8 mouse cellular contexts compared by ENCODE assay signal in the genomic region with DNA sequence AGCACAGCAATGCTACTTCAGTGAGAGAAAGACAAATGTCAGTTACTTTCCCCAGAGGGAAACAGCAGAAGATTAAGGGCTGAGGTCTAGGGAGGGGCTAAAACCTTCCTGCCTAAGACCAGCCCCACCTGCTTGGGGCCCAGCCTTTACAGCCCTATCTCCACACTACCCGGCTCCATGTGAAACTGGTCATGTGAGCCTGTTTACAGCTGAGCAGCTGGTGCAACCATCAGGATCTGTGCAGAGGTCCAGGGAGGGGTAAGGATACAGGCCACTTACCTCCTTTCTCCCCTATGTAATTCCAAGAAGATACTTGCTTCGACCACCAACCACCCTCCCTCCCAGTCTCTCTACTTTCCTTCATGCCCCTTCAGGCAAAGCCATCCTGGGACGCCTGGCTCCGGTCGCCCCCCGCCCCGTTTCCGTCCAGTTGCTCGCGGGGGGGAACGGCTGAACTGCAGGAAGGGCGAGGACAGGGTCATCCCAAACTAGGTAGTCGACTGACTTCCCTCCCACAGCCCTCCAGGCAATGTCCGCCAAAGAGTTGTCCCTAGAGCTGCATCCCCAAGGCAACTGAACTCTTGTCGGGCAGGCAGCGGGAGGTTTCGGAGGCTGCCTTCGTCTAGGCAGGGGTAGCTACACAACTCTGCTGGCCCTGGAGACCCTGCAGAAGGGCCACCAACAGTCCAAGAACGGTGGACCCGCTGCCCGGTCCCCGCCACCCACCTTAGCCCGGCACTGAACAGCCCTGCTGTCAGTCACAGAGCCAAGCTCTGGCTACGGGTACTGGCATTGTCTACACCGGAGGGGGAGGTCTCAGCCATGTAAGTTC. TPM values are rescaled to one million over a fixed set of nuclear protein-coding genes. Genes with fewer than 3 reads are reported as not detected.
DNase-seq lines count a peak whose midpoint lies in the region; ATAC-seq and TF ChIP-seq lines count a peak whose summit lies in the region.

No protein-coding gene starts in this region.

- H3K9ac ChIP-seq in forebrain, embryonic 15.5 days (replicated peaks): peak overlapping the region; percentile 76
- H3K9ac ChIP-seq in hindbrain, embryonic 11.5 days (ENCODE audit: low read depth, low read length): peak overlapping the region; percentile 58
- H3K9ac ChIP-seq in limb, embryonic 14.5 days (ENCODE audit: low read depth, low read length, severe bottlenecking): peak overlapping the region; percentile 71
- H3K9ac ChIP-seq in midbrain, embryonic 13.5 days (replicated peaks): peak overlapping the region; percentile 77

- H3K4me2 ChIP-seq in forebrain, embryonic 15.5 days (replicated peaks): peak overlapping the region; percentile 50
- peak overlapping the region; percentile 46 for H3K4me2 ChIP-seq in hindbrain, embryonic 11.5 days (replicated peaks; ENCODE audit: low read depth, low read length)
- H3K4me2 ChIP-seq in limb, embryonic 14.5 days (replicated peaks; ENCODE audit: low read depth, low read length, severe bottlenecking): peak overlapping the region; percentile 55
- peak overlapping the region; percentile 61 for H3K4me2 ChIP-seq in midbrain, embryonic 13.5 days (replicated peaks)

- peak; percentile 49 for ATAC-seq in forebrain, embryonic 15.5 days (replicated peaks)
- ATAC-seq in hindbrain, embryonic 11.5 days (ENCODE audit: low FRiP score): peak; percentile 84
- ATAC-seq in limb, embryonic 14.5 days (ENCODE audit: low FRiP score, low read depth): peak; percentile 74
- ATAC-seq in midbrain, embryonic 13.5 days: peak; percentile 92

- no peaks in the 10 kb centered on the region for H3K9me3 ChIP-seq in forebrain, embryonic 15.5 days
- no peaks in the 10 kb centered on the region for H3K9me3 ChIP-seq in hindbrain, embryonic 11.5 days (ENCODE audit: control insufficient read depth, low read length)
- no peaks in the 10 kb centered on the region for H3K9me3 ChIP-seq in limb, embryonic 14.5 days (ENCODE audit: control insufficient read depth, low read length)
- no peaks in the 10 kb centered on the region for H3K9me3 ChIP-seq in midbrain, embryonic 13.5 days

- no peaks in the 10 kb centered on the region for H3K36me3 ChIP-seq in forebrain, embryonic 15.5 days
- H3K36me3 ChIP-seq in hindbrain, embryonic 11.5 days (ENCODE audit: control insufficient read depth, insufficient read depth, low read length): no peaks in the 10 kb centered on the region
- no peaks in the 10 kb centered on the region for H3K36me3 ChIP-seq in limb, embryonic 14.5 days (ENCODE audit: control insufficient read depth, insufficient read depth, low read length)
- H3K36me3 ChIP-seq in midbrain, embryonic 13.5 days: no peaks in the 10 kb centered on the region
- no peaks in the 10 kb centered on the region for H3K36me3 ChIP-seq in splenic B cell, adult 2 months (ENCODE audit: control insufficient read depth, insufficient read depth, low read length, poor library complexity, severe bottlenecking)

- peak overlapping the region; percentile 63 for H3K4me3 ChIP-seq in forebrain, embryonic 15.5 days
- H3K4me3 ChIP-seq in hindbrain, embryonic 11.5 days (ENCODE audit: low read depth, low read length): peak overlapping the region; percentile 56
- peak overlapping the region; percentile 55 for H3K4me3 ChIP-seq in limb, embryonic 14.5 days (replicated peaks; ENCODE audit: low read length)
- H3K4me3 ChIP-seq in midbrain, embryonic 13.5 days (replicated peaks): peak overlapping the region; percentile 60

- 26% methylated on average over 25 of the region's 25 CpGs for WGBS in forebrain, embryonic 15.5 days
- WGBS in hindbrain, embryonic 11.5 days: 17% methylated on average over 21 of the region's 25 CpGs
- WGBS in limb, embryonic 14.5 days: 33% methylated on average over 24 of the region's 25 CpGs
- 24% methylated on average over 25 of the region's 25 CpGs for WGBS in midbrain, embryonic 13.5 days

- no peak for TF ChIP-seq POLR2A in limb, embryonic 14.5 days (IDR thresholded peaks at IDR 0.05; ENCODE audit: borderline replicate concordance, extremely low read depth, insufficient read depth, insufficient read length)

- DNase-seq in layer of hippocampus, adult 9-11 months: peak; percentile 4
- no peak for DNase-seq in layer of hippocampus, adult 11-12 months (ENCODE audit: low spot score)
- peak; percentile 10 for DNase-seq in cerebellum, adult 11 months
- peak; percentile 27 for DNase-seq in hindbrain, embryonic 11.5 days (ENCODE audit: low spot score)
- DNase-seq in limb, embryonic 14.5 days (ENCODE audit: low spot score): peak; percentile 14
- peak; percentile 24 for DNase-seq in splenic B cell, adult 2 months (ENCODE audit: low read depth, low spot score)

- H3K27ac ChIP-seq in forebrain, embryonic 15.5 days (replicated peaks): peak overlapping the region; percentile 87
- H3K27ac ChIP-seq in hindbrain, embryonic 11.5 days (ENCODE audit: low read depth, low read length): peak overlapping the region; percentile 72
- peak overlapping the region; percentile 81 for H3K27ac ChIP-seq in limb, embryonic 14.5 days (replicated peaks; ENCODE audit: low read depth, low read length)
- peak overlapping the region; percentile 84 for H3K27ac ChIP-seq in midbrain, embryonic 13.5 days

- no peaks in the 10 kb centered on the region for H3K27me3 ChIP-seq in forebrain, embryonic 15.5 days
- H3K27me3 ChIP-seq in hindbrain, embryonic 11.5 days (ENCODE audit: control insufficient read depth, insufficient read depth, low read length): no peaks in the 10 kb centered on the region
- H3K27me3 ChIP-seq in limb, embryonic 14.5 days (ENCODE audit: control insufficient read depth, insufficient read depth, low read length): no peaks in the 10 kb centered on the region
- no peaks in the 10 kb centered on the region for H3K27me3 ChIP-seq in midbrain, embryonic 13.5 days
- H3K27me3 ChIP-seq in splenic B cell, adult 2 months (ENCODE audit: control insufficient read depth, insufficient read depth, low read length, poor library complexity, severe bottlenecking): no peaks in the 10 kb centered on the region

- H3K4me1 ChIP-seq in forebrain, embryonic 15.5 days: peaks cover 2% of the 10 kb centered on the region; the same call in 1 of the 2 replicates
- H3K4me1 ChIP-seq in hindbrain, embryonic 11.5 days (replicated peaks; ENCODE audit: control insufficient read depth, insufficient read depth, low read length): no peaks in the 10 kb centered on the region; the same call in 1 of the 2 replicates
- no peaks in the 10 kb centered on the region for H3K4me1 ChIP-seq in limb, embryonic 14.5 days (ENCODE audit: control insufficient read depth, insufficient read depth, low read length)
- H3K4me1 ChIP-seq in midbrain, embryonic 13.5 days (replicated peaks): peaks cover 5% of the 10 kb centered on the region; the same call in 1 of the 2 replicates

RNA-seq across cellular contexts. Expression of gene Mospd1, which starts 0.6 kb away (rescaled TPM):
- 54.6 and 57.9 TPM in 2 replicates for polyA plus RNA-seq in forebrain, embryonic 15.5 days (2015; fragmentation: Nextera tagmentation; extraction: Ambion mirVana)
- 66.5 and 67.3 TPM in 2 replicates for polyA plus RNA-seq in hindbrain, embryonic 11.5 days (2014; fragmentation: Nextera tagmentation; extraction: Ambion mirVana)
- 15.4 and 19.2 TPM in 2 replicates for polyA plus RNA-seq in limb, embryonic 14.5 days (2012; rRNA removed)
- polyA plus RNA-seq in limb, embryonic 14.5 days (2014; fragmentation: Nextera tagmentation; extraction: Ambion mirVana): 54.7 and 56.4 TPM in 2 replicates
- polyA plus RNA-seq in midbrain, embryonic 13.5 days (2015; fragmentation: Nextera tagmentation; extraction: Ambion mirVana): 55.8 and 62.6 TPM in 2 replicates
